Mouse (Mus musculus): ENCODE results near the gene Tm6sf1. TPM values are rescaled to one million over a fixed set of nuclear protein-coding genes. Genes with fewer than 3 reads are reported as not detected.

The Tm6sf1 gene
- polyA plus RNA-seq, 1 experiment, result not detected

DNA sequence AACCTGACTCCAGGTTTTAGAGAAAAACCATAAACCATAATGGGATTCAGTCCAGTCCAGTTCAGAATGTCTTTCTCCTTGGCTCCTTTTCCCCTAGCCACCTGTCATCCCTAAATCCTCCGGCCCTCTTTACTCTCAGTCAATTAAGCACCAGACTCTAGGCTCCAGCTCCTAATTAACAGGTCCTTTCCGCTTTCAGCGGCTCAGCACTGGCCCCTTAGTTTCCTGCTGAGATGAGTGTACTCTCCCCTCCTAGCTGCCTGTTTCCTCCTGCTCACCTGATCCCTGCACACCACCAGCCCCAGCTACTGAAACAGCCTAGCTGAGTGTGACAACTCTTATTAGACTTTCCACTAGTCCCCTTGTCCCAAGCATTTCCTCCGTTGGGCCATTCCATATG lies 11.0 kb upstream of the Tm6sf1 start:
- Histone ChIP-seq H3K27ac (ENCODE audit: insufficient read depth, low read depth, low read length) (no peak overlapping the region), H3K4me3 (ENCODE audit: insufficient read depth, low read depth, low read length) (no peak overlapping the region), H3K4me1 (ENCODE audit: control insufficient read depth, insufficient read depth, low read length) (peaks cover 7% of the 10 kb centered on the region)
- no peak for TF ChIP-seq POLR2A (IDR thresholded peaks at IDR 0.05; ENCODE audit: insufficient read depth, low read depth, low read length)
- TF ChIP-seq CTCF (IDR thresholded peaks at IDR 0.05; ENCODE audit: insufficient read depth, low read depth, low read length), result no peak
- 56% methylated on average over 4 of the region's 4 CpGs for WGBS

DNA sequence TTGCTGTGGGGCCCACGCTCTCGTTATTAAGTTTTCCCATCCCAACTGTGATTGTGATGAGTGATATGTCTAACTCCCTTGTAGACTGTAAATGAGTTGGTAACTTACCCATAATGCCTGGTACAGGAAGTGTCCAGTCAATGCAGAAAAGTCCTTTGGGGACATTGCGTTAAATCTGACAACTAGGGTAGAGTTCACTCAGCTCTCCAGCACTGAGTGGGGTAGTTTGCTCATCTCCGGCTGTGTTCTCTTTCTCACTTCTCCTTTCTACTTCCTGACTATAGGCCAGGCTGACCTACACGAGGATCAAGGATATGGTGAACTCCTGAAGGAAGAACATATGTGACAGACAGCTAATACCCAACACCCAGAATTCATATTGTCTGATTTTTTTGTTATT lies 9.6 kb upstream of the Tm6sf1 start:
- H3K4me3 ChIP-seq (ENCODE audit: insufficient read depth, low read depth, low read length), result no peak overlapping the region
- 96% methylated on average over 5 of the region's 5 CpGs for WGBS
- TF ChIP-seq CTCF (IDR thresholded peaks at IDR 0.05; ENCODE audit: insufficient read depth, low read depth, low read length) (no peak), POLR2A (IDR thresholded peaks at IDR 0.05; ENCODE audit: insufficient read depth, low read depth, low read length) (no peak)
- H3K4me1 ChIP-seq (ENCODE audit: control insufficient read depth, insufficient read depth, low read length), result peaks cover 11% of the 10 kb centered on the region
- H3K27ac ChIP-seq (ENCODE audit: insufficient read depth, low read depth, low read length), result no peak overlapping the region

DNA sequence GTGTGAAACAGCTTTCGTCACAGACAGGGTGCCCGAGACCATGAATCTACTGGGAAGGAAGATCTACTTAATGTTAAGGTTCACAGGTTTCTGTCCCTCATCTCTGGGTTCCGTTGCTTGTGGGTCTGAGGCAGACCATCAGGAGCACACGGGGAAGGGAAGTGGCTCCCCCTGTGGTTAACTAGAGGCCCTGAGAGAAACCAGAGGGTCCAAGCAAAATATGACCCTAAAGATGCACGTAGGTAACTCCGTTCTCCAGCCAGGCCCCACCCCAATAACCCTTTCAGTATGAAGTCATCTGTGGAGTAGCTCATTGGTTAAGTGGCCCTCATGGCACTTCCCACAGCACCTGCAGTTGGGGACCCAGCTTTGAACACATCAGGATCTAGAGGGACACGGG lies 9.2 kb upstream of the Tm6sf1 start:
- TF ChIP-seq CTCF (IDR thresholded peaks at IDR 0.05; ENCODE audit: insufficient read depth, low read depth, low read length), result no peak
- TF ChIP-seq POLR2A (IDR thresholded peaks at IDR 0.05; ENCODE audit: insufficient read depth, low read depth, low read length), result no peak
- Histone ChIP-seq H3K27ac (ENCODE audit: insufficient read depth, low read depth, low read length) (no peak overlapping the region), H3K4me3 (ENCODE audit: insufficient read depth, low read depth, low read length) (no peak overlapping the region), H3K4me1 (ENCODE audit: control insufficient read depth, insufficient read depth, low read length) (peaks cover 12% of the 10 kb centered on the region)
- 93% methylated on average over 7 of the region's 7 CpGs for whole genome bisulfite sequencing

DNA sequence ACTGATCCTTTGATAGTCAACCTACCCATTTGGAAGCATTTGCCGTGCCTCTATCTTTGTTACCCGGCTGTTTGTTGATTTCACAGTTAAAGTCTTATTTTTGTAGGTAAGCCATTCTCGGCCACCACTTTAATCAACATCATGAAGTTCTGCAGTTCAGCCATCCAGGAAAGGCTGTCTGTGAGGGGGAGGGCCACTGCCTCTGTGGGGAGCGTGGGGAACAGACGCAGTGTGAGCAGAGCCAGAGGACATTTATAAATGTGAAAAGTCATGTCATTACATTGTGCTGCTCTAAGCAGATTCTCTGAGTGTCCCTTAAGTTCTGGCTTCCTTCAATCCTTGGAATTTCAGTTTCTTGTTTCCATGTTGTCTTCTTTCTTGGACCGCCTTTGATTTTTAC lies 8.6 kb upstream of the Tm6sf1 start:
- TF ChIP-seq POLR2A (IDR thresholded peaks at IDR 0.05; ENCODE audit: insufficient read depth, low read depth, low read length), result no peak
- no peak for TF ChIP-seq CTCF (IDR thresholded peaks at IDR 0.05; ENCODE audit: insufficient read depth, low read depth, low read length)
- WGBS, result 87% methylated on average over 6 of the region's 6 CpGs
- Histone ChIP-seq H3K4me1 (ENCODE audit: control insufficient read depth, insufficient read depth, low read length) (peaks cover 12% of the 10 kb centered on the region; the same call in 1 of the 2 replicates), H3K27ac (ENCODE audit: insufficient read depth, low read depth, low read length) (no peak overlapping the region), H3K4me3 (ENCODE audit: insufficient read depth, low read depth, low read length) (no peak overlapping the region)

DNA sequence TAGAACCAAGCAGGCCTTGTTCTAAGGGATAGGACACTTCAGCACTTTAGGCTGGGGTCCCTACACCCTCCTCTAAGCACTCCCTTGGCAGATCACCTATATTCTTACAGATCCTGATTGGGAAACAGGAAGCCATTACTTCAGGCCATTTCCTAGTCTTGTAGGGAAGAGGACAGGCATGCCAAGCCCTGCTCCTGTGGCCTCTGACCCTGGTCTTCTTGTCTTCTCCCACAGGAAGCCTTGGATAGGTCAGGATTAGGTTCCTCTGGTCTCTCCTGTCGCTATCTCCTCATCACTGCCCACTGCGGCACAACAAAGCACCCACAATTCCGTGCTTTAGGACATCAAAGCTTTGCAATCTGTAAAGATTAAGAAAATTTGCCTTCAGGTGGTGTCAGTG lies 7.1 kb upstream of the Tm6sf1 start:
- Histone ChIP-seq H3K27ac (ENCODE audit: insufficient read depth, low read depth, low read length) (no peak overlapping the region), H3K4me1 (ENCODE audit: control insufficient read depth, insufficient read depth, low read length) (peaks cover 17% of the 10 kb centered on the region), H3K4me3 (ENCODE audit: insufficient read depth, low read depth, low read length) (no peak overlapping the region)
- 95% methylated on average over 3 of the region's 3 CpGs for WGBS
- TF ChIP-seq CTCF (IDR thresholded peaks at IDR 0.05; ENCODE audit: insufficient read depth, low read depth, low read length) (no peak), POLR2A (IDR thresholded peaks at IDR 0.05; ENCODE audit: insufficient read depth, low read depth, low read length) (no peak)

DNA sequence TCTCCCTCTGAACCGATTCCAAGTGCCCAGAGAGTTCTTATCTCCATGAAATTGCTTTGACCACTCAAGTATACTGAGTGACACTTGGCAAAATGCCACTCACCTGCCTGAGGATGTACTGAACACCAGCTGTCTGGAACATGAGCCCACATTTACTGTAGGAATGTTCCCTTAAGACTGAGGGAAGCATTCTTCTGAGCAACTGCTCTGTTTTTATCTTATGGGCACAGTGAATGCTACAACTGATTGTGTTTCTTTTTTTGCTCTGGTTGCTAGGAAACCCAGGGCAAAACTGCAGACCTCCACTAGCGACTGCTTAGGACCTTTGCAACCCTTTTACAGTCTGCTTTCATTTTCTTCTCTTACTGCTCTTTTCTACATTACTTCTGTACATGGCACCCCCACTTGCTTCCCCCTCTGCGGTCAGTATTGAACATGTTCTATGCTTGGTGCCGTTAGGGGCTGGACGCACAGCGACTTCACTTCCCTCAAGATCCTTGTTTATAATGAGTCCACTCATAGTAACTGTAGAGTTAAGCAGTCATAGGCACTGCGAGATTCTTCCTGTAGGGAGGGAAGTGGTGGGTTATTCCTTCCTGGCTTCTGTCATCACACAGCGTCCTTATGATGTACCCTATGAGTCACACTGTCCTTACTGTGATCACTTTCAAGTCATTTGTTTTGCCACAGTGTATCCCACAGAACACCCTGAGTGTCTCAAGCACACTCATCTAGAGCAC lies 4.1 kb upstream of the Tm6sf1 start:
- Histone ChIP-seq H3K4me3 (ENCODE audit: insufficient read depth, low read depth, low read length) (no peak overlapping the region), H3K27ac (ENCODE audit: insufficient read depth, low read depth, low read length) (peak overlapping the region; percentile 93), H3K4me1 (ENCODE audit: control insufficient read depth, insufficient read depth, low read length) (peaks cover 28% of the 10 kb centered on the region)
- no peak for TF ChIP-seq CTCF (IDR thresholded peaks at IDR 0.05; ENCODE audit: insufficient read depth, low read depth, low read length)
- TF ChIP-seq POLR2A (IDR thresholded peaks at IDR 0.05; ENCODE audit: insufficient read depth, low read depth, low read length), result no peak
- 16% methylated on average over 8 of the region's 8 CpGs for WGBS

DNA sequence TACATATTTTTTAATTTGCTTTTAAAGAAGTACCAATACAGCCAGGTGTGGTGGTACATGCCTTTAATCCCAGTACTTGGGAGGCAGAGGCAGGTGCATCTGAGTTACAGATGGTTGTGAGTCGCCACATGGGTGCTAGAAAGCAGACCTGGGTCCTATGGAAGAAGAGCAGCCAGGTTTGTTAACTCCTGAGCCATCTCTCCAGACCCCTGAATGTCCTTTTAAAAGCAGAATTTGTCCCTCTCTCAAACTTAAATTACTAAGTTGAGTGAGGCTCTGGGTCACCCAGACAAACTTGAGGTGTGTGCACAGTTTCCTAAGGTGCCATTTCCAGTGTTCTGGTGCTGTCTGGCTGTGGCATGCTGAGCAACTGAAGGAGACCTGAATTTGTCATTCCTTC lies 3.1 kb upstream of the Tm6sf1 start, which contains the start of gene Gm10160:
TSS of gene Gm10160 (minus strand) at position 101 of the 400 bp plus-strand sequence.
- Histone ChIP-seq H3K4me1 (ENCODE audit: control insufficient read depth, insufficient read depth, low read length) (peaks cover 34% of the 10 kb centered on the region), H3K4me3 (ENCODE audit: insufficient read depth, low read depth, low read length) (no peak within 1 kb of the TSS), H3K27ac (ENCODE audit: insufficient read depth, low read depth, low read length) (peak within 1 kb of the TSS; percentile 93)
- TF ChIP-seq POLR2A (IDR thresholded peaks at IDR 0.05; ENCODE audit: insufficient read depth, low read depth, low read length) (no peak), CTCF (IDR thresholded peaks at IDR 0.05; ENCODE audit: insufficient read depth, low read depth, low read length) (no peak)
- WGBS, result 94% methylated on average over 1 of the region's 1 CpGs

DNA sequence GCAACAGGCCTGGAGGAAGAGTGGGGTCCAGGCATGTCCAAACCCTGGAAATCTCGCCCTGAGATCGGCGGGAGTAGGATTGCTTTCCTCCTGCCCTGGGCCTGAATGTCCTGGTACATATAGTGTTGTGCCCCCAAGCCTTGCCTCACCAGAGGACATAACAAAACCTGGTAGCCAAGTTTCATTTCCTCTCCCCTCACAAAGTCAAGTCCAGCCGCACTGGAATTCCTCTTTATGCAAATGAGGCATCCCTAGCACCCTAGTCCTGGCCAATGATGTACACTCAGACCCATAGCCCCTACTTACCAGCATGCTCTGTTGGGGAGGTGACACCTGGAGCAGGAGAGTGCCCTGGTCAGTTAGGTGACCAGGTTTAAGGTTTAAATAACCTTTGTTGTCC lies 2.6 kb upstream of the Tm6sf1 start:
- no peak overlapping the region for H3K27ac ChIP-seq (ENCODE audit: insufficient read depth, low read depth, low read length)
- no peak for TF ChIP-seq POLR2A (IDR thresholded peaks at IDR 0.05; ENCODE audit: insufficient read depth, low read depth, low read length)
- peaks cover 40% of the 10 kb centered on the region for H3K4me1 ChIP-seq (ENCODE audit: control insufficient read depth, insufficient read depth, low read length)
- H3K4me3 ChIP-seq (ENCODE audit: insufficient read depth, low read depth, low read length), result no peak overlapping the region
- WGBS, result 91% methylated on average over 4 of the region's 4 CpGs

DNA sequence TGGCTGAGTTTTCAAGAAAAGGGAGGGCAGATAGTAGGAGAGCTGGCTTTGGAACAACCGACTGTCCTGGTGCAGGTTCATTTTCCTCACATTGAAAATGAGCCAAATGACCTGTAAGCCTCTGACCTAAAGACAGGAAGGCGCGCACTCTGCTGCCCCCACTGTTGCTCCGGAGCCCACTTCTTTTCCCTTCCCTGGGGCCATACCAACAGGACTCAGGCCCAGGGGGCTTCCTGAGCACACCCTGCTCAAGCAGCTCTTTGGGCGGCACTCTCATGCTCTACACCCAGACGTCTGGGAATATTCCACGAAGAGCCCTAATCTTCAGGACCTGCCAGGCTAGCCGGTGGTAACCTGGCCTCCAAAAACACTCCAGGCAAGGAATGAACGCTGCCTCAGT lies 565 bp upstream of the Tm6sf1 start:
- Histone ChIP-seq H3K27ac (ENCODE audit: insufficient read depth, low read depth, low read length) (peak overlapping the region; percentile 92), H3K4me3 (ENCODE audit: insufficient read depth, low read depth, low read length) (peak overlapping the region; percentile 71), H3K4me1 (ENCODE audit: control insufficient read depth, insufficient read depth, low read length) (peaks cover 55% of the 10 kb centered on the region)
- WGBS, result 22% methylated on average over 9 of the region's 9 CpGs
- TF ChIP-seq POLR2A (IDR thresholded peaks at IDR 0.05; ENCODE audit: insufficient read depth, low read depth, low read length) (no peak), CTCF (IDR thresholded peaks at IDR 0.05; ENCODE audit: insufficient read depth, low read depth, low read length) (no peak)
